Mouse (Mus musculus): ENCODE measurements around the gene Ikzf1. TPM values are rescaled to one million over a fixed set of nuclear protein-coding genes. Genes with fewer than 3 reads are reported as not detected.
A peak's percentile ranks its signal among the peaks of the same experiment; 100 is the strongest.

Ikzf1 gene
- polyA plus RNA-seq, 1 experiment = 21.9 TPM

DNA sequence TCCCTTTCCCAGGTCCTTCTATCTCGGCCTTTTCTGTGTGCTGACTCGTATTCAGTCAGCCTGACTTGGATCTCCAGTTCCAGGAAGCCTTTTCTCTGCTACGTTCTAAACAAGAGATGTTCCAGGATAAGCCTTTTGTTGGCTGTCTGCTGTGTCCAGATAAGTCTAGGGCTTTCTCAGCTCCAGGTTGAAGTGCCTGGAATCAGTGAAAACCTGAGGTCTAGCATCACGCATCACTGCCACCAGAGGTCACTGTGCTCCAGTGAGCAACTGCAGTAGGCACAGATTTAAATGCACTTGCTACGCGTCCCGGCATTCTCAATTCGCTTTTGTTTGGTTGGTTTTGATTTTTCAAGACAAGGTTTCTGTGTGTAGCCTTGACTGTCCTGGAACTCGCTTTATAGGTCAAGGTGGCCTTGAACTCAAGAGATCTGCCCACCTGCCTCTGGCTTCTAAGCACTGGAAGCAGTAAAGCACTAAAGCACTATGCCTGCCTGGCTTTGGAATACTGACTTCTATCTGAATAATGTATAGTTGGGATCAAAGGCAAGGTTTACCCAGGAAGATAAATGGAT lies 127.2 kb downstream of the Ikzf1 start:
- TF ChIP-seq CTCF (IDR thresholded peaks at IDR 0.05; ENCODE audit: extremely low read depth, insufficient read length, insufficient replicate concordance, low read depth, low read length) = peak; percentile 86
- TF ChIP-seq POLR2A (IDR thresholded peaks at IDR 0.05; ENCODE audit: low read depth, low read length) = no peak
- no peak overlapping the region for H3K4me3 ChIP-seq (ENCODE audit: low read depth, low read length)
- H3K27ac ChIP-seq (ENCODE audit: insufficient read depth, low read depth, low read length) = no peak overlapping the region
- H3K36me3 ChIP-seq (ENCODE audit: control insufficient read depth, insufficient read depth, low read length) = 0 out of 2 replicates have a peak, but pooled peaks cover 4% of the 10 kb centered on the region
- H3K4me1 ChIP-seq (ENCODE audit: control insufficient read depth, insufficient read depth, insufficient read length, low read length) = no peaks in the 10 kb centered on the region
- 22% methylated on average over 9 of the region's 9 CpGs for WGBS
- H3K27me3 ChIP-seq (ENCODE audit: control insufficient read depth, insufficient read depth, low read length) = no peaks in the 10 kb centered on the region

DNA sequence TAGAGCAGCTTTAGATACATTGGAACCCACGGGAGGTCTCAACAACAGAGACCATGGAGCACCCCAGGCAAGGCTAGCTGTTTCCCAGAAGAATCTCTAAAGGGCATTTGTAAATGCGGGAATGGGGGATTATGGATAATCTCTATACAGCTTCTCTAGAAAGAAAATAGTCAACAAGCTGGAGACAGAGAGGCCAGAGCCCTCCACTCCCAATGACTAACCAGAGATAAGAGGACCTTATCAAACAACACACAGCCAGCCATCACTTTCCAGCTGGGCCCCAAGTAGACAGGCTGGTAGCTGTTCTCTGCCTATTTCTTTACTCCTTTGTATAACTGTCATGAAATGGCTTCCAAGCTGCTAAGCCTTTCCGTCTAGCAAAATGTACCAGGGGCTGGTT lies 130.9 kb downstream of the Ikzf1 start:
- Histone ChIP-seq H3K4me1 (ENCODE audit: control insufficient read depth, insufficient read depth, insufficient read length, low read length) (0 out of 2 replicates have a peak, but pooled peaks cover 1% of the 10 kb centered on the region), H3K27ac (ENCODE audit: insufficient read depth, low read depth, low read length) (no peak overlapping the region), H3K4me3 (ENCODE audit: low read depth, low read length) (no peak overlapping the region), H3K27me3 (ENCODE audit: control insufficient read depth, insufficient read depth, low read length) (no peaks in the 10 kb centered on the region), H3K36me3 (ENCODE audit: control insufficient read depth, insufficient read depth, low read length) (peaks cover 6% of the 10 kb centered on the region; the same call in 1 of the 2 replicates)
- TF ChIP-seq POLR2A (IDR thresholded peaks at IDR 0.05; ENCODE audit: low read depth, low read length) = no peak
- no peak for TF ChIP-seq CTCF (IDR thresholded peaks at IDR 0.05; ENCODE audit: extremely low read depth, insufficient read length, insufficient replicate concordance, low read depth, low read length)
- 81% methylated on average over 3 of the region's 3 CpGs for WGBS

DNA sequence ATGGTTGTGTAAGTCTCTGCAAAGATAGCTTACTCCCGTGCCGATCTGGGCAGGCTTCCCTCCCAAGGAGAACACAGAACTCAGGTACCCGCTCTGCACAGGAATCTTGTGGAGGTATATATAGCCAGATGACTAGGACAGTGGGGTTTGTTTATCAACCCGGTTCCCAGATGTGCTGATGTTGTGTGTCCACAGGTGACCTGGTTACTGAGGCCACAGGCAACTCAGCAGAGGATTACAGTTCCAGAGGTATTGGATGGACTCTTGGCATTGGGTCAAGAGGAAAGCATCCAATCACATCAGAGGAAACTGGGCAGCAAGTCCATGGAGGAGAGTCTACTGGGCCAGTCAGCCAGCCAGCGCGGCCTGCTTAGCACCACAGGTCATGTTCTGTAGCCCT lies 134.0 kb downstream of the Ikzf1 start:
- Histone ChIP-seq H3K4me1 (ENCODE audit: control insufficient read depth, insufficient read depth, insufficient read length, low read length) (0 out of 2 replicates have a peak, but pooled peaks cover 2% of the 10 kb centered on the region), H3K27me3 (ENCODE audit: control insufficient read depth, insufficient read depth, low read length) (no peaks in the 10 kb centered on the region), H3K4me3 (ENCODE audit: low read depth, low read length) (no peak overlapping the region), H3K27ac (ENCODE audit: insufficient read depth, low read depth, low read length) (no peak overlapping the region), H3K36me3 (ENCODE audit: control insufficient read depth, insufficient read depth, low read length) (peaks cover 6% of the 10 kb centered on the region; the same call in 1 of the 2 replicates)
- no peak for TF ChIP-seq CTCF (IDR thresholded peaks at IDR 0.05; ENCODE audit: extremely low read depth, insufficient read length, insufficient replicate concordance, low read depth, low read length)
- no peak for TF ChIP-seq POLR2A (IDR thresholded peaks at IDR 0.05; ENCODE audit: low read depth, low read length)
- 90% methylated on average over 6 of the region's 6 CpGs for WGBS

GRCm38 (mm10) chr11:11819206-11819605 lies 134.4 kb downstream of the Ikzf1 start:
- H3K27ac ChIP-seq (ENCODE audit: insufficient read depth, low read depth, low read length) = no peak overlapping the region
- H3K27me3 ChIP-seq (ENCODE audit: control insufficient read depth, insufficient read depth, low read length) = no peaks in the 10 kb centered on the region
- H3K4me3 ChIP-seq (ENCODE audit: low read depth, low read length) = no peak overlapping the region
- 0 out of 2 replicates have a peak, but pooled peaks cover 2% of the 10 kb centered on the region for H3K4me1 ChIP-seq (ENCODE audit: control insufficient read depth, insufficient read depth, insufficient read length, low read length)
- WGBS = 95% methylated on average over 5 of the region's 5 CpGs
- TF ChIP-seq CTCF (IDR thresholded peaks at IDR 0.05; ENCODE audit: extremely low read depth, insufficient read length, insufficient replicate concordance, low read depth, low read length) = no peak
- no peak for TF ChIP-seq POLR2A (IDR thresholded peaks at IDR 0.05; ENCODE audit: low read depth, low read length)
- peaks cover 6% of the 10 kb centered on the region; the same call in 1 of the 2 replicates for H3K36me3 ChIP-seq (ENCODE audit: control insufficient read depth, insufficient read depth, low read length)

- no peak overlapping the region for H3K27ac ChIP-seq (ENCODE audit: insufficient read depth, low read depth, low read length)
- no peak overlapping the region for H3K4me3 ChIP-seq (ENCODE audit: low read depth, low read length)
- TF ChIP-seq POLR2A (IDR thresholded peaks at IDR 0.05; ENCODE audit: low read depth, low read length) (no peak), CTCF (IDR thresholded peaks at IDR 0.05; ENCODE audit: extremely low read depth, insufficient read length, insufficient replicate concordance, low read depth, low read length) (0 out of 2 replicates have a peak, but pooled peaks have one; percentile 27)
- 0 out of 2 replicates have a peak, but pooled peaks cover 2% of the 10 kb centered on the region for H3K4me1 ChIP-seq (ENCODE audit: control insufficient read depth, insufficient read depth, insufficient read length, low read length)
- WGBS = 4% methylated on average over 2 of the region's 2 CpGs
- H3K36me3 ChIP-seq (ENCODE audit: control insufficient read depth, insufficient read depth, low read length) = peaks cover 6% of the 10 kb centered on the region; the same call in 1 of the 2 replicates
- H3K27me3 ChIP-seq (ENCODE audit: control insufficient read depth, insufficient read depth, low read length) = no peaks in the 10 kb centered on the region
These were observed 135.4 kb downstream of the Ikzf1 start for GRCm38 (mm10) chr11:11820251-11820650.

- Histone ChIP-seq H3K36me3 (ENCODE audit: control insufficient read depth, insufficient read depth, low read length) (peaks cover 5% of the 10 kb centered on the region; the same call in 1 of the 2 replicates), H3K27ac (ENCODE audit: insufficient read depth, low read depth, low read length) (no peak overlapping the region), H3K4me3 (ENCODE audit: low read depth, low read length) (no peak overlapping the region), H3K27me3 (ENCODE audit: control insufficient read depth, insufficient read depth, low read length) (no peaks in the 10 kb centered on the region), H3K4me1 (ENCODE audit: control insufficient read depth, insufficient read depth, insufficient read length, low read length) (0 out of 2 replicates have a peak, but pooled peaks cover 2% of the 10 kb centered on the region)
- 70% methylated on average over 3 of the region's 3 CpGs for WGBS
- TF ChIP-seq CTCF (IDR thresholded peaks at IDR 0.05; ENCODE audit: extremely low read depth, insufficient read length, insufficient replicate concordance, low read depth, low read length) = no peak
- no peak for TF ChIP-seq POLR2A (IDR thresholded peaks at IDR 0.05; ENCODE audit: low read depth, low read length)
These were observed 135.9 kb downstream of the Ikzf1 start for GRCm38 (mm10) chr11:11820737-11821136.

- 82% methylated on average over 16 of the region's 16 CpGs for WGBS
- no peak for TF ChIP-seq POLR2A (IDR thresholded peaks at IDR 0.05; ENCODE audit: low read depth, low read length)
- no peak for TF ChIP-seq CTCF (IDR thresholded peaks at IDR 0.05; ENCODE audit: extremely low read depth, insufficient read length, insufficient replicate concordance, low read depth, low read length)
- Histone ChIP-seq H3K4me3 (ENCODE audit: low read depth, low read length) (no peak overlapping the region), H3K4me1 (ENCODE audit: control insufficient read depth, insufficient read depth, insufficient read length, low read length) (peaks cover 5% of the 10 kb centered on the region; the same call in 1 of the 2 replicates), H3K27me3 (ENCODE audit: control insufficient read depth, insufficient read depth, low read length) (no peaks in the 10 kb centered on the region), H3K36me3 (ENCODE audit: control insufficient read depth, insufficient read depth, low read length) (peaks cover 5% of the 10 kb centered on the region; the same call in 1 of the 2 replicates), H3K27ac (ENCODE audit: insufficient read depth, low read depth, low read length) (no peak overlapping the region)
These were observed 136.7 kb downstream of the Ikzf1 start for GRCm38 (mm10) chr11:11821387-11821975.

Other genes with a start within 250 kb of the Ikzf1 start
- gene Spata48, start 222.9 kb upstream of the Ikzf1 start, polyA plus RNA-seq (2012; rRNA removed) = not detected in 2 replicates
- not detected in 2 replicates for gene Zpbp, start 222.6 kb upstream of the Ikzf1 start, polyA plus RNA-seq (2012; rRNA removed)
- not detected in 2 replicates for gene 4930512M02Rik, start 57.2 kb upstream of the Ikzf1 start, polyA plus RNA-seq (2012; rRNA removed)
- 0.17 and 0.85 TPM in 2 replicates for gene Fignl1, start 124.0 kb downstream of the Ikzf1 start, polyA plus RNA-seq (2012; rRNA removed)
- gene Ddc, start 213.1 kb downstream of the Ikzf1 start, polyA plus RNA-seq (2012; rRNA removed) = 49.0 and 58.4 TPM in 2 replicates

All from small intestine, adult 2 months (tissue).